Mouse (Mus musculus): ENCODE results near the gene Orm3. TPM values are rescaled to one million over a fixed set of nuclear protein-coding genes. Genes with fewer than 3 reads are reported as not detected.

Gene Orm3
- polyA plus RNA-seq, 1 experiment from 2014 or later, result not detected

GRCm38 (mm10) chr4:63374331-63374730, 18.4 kb downstream of the Orm3 start:
- no peak overlapping the region for H3K4me3 ChIP-seq (replicated peaks)
- H3K27ac ChIP-seq, result no peak overlapping the region
- H3K4me2 ChIP-seq (replicated peaks), result no peak overlapping the region
- H3K36me3 ChIP-seq, result peaks cover 31% of the 10 kb centered on the region
- H3K27me3 ChIP-seq (replicated peaks), result no peaks in the 10 kb centered on the region
- 71% methylated on average over 12 of the region's 12 CpGs for WGBS
- ATAC-seq, result peak; percentile 58
- H3K4me1 ChIP-seq (replicated peaks), result no peaks in the 10 kb centered on the region
- no peak overlapping the region for H3K9ac ChIP-seq
- H3K9me3 ChIP-seq, result no peaks in the 10 kb centered on the region

GRCm38 (mm10) chr4:63375367-63375766, 19.4 kb downstream of the Orm3 start:
- ATAC-seq, result no peak
- H3K9ac ChIP-seq, result no peak overlapping the region
- H3K4me2 ChIP-seq (replicated peaks), result no peak overlapping the region
- H3K36me3 ChIP-seq, result peaks cover 29% of the 10 kb centered on the region
- H3K4me1 ChIP-seq (replicated peaks), result no peaks in the 10 kb centered on the region
- H3K9me3 ChIP-seq, result no peaks in the 10 kb centered on the region
- H3K27me3 ChIP-seq (replicated peaks), result no peaks in the 10 kb centered on the region
- WGBS, result 63% methylated on average over 1 of the region's 1 CpGs
- H3K27ac ChIP-seq, result no peak overlapping the region
- H3K4me3 ChIP-seq (replicated peaks), result no peak overlapping the region

GRCm38 (mm10) chr4:63377483-63377882, 21.5 kb downstream of the Orm3 start:
- Histone ChIP-seq H3K9me3 (no peaks in the 10 kb centered on the region), H3K9ac (no peak overlapping the region), H3K4me1 (replicated peaks) (no peaks in the 10 kb centered on the region), H3K36me3 (peaks cover 38% of the 10 kb centered on the region), H3K4me3 (replicated peaks) (no peak overlapping the region), H3K4me2 (replicated peaks) (no peak overlapping the region), H3K27ac (no peak overlapping the region), H3K27me3 (replicated peaks) (no peaks in the 10 kb centered on the region)
- 69% methylated on average over 7 of the region's 7 CpGs for WGBS
- no peak for ATAC-seq

- WGBS, result 87% methylated on average over 4 of the region's 4 CpGs
- Histone ChIP-seq H3K36me3 (peaks cover 19% of the 10 kb centered on the region), H3K27me3 (replicated peaks) (no peaks in the 10 kb centered on the region), H3K27ac (no peak overlapping the region), H3K4me2 (replicated peaks) (no peak overlapping the region), H3K4me3 (replicated peaks) (no peak overlapping the region), H3K9ac (no peak overlapping the region), H3K9me3 (no peaks in the 10 kb centered on the region), H3K4me1 (replicated peaks) (no peaks in the 10 kb centered on the region)
- no peak for ATAC-seq
These were observed 26.9 kb downstream of the Orm3 start for GRCm38 (mm10) chr4:63382676-63383369.

GRCm38 (mm10) chr4:63383474-63383873, 27.5 kb downstream of the Orm3 start:
- Histone ChIP-seq H3K36me3 (peaks cover 17% of the 10 kb centered on the region), H3K27me3 (replicated peaks) (no peaks in the 10 kb centered on the region), H3K4me1 (replicated peaks) (no peaks in the 10 kb centered on the region), H3K9me3 (no peaks in the 10 kb centered on the region), H3K4me2 (replicated peaks) (no peak overlapping the region), H3K9ac (no peak overlapping the region), H3K4me3 (replicated peaks) (no peak overlapping the region), H3K27ac (no peak overlapping the region)
- ATAC-seq, result no peak
- 81% methylated on average over 12 of the region's 12 CpGs for WGBS

GRCm38 (mm10) chr4:63384262-63384661, 28.3 kb downstream of the Orm3 start:
- WGBS, result 89% methylated on average over 4 of the region's 4 CpGs
- Histone ChIP-seq H3K4me1 (replicated peaks) (no peaks in the 10 kb centered on the region), H3K27me3 (replicated peaks) (no peaks in the 10 kb centered on the region), H3K36me3 (peaks cover 9% of the 10 kb centered on the region), H3K4me3 (replicated peaks) (no peak overlapping the region), H3K9ac (no peak overlapping the region), H3K4me2 (replicated peaks) (no peak overlapping the region), H3K9me3 (no peaks in the 10 kb centered on the region), H3K27ac (no peak overlapping the region)
- no peak for ATAC-seq

GRCm38 (mm10) chr4:63385253-63385652, 29.3 kb downstream of the Orm3 start:
- Histone ChIP-seq H3K36me3 (peaks cover 9% of the 10 kb centered on the region), H3K4me3 (replicated peaks) (no peak overlapping the region), H3K27me3 (replicated peaks) (no peaks in the 10 kb centered on the region), H3K27ac (no peak overlapping the region), H3K4me2 (replicated peaks) (no peak overlapping the region), H3K9ac (no peak overlapping the region), H3K4me1 (replicated peaks) (no peaks in the 10 kb centered on the region), H3K9me3 (no peaks in the 10 kb centered on the region)
- no peak for ATAC-seq
- WGBS, result 88% methylated on average over 3 of the region's 3 CpGs

GRCm38 (mm10) chr4:63385784-63386183, 29.8 kb downstream of the Orm3 start:
- WGBS, result 77% methylated on average over 11 of the region's 11 CpGs
- no peaks in the 10 kb centered on the region for H3K27me3 ChIP-seq (replicated peaks)
- H3K4me2 ChIP-seq (replicated peaks), result no peak overlapping the region
- no peak overlapping the region for H3K27ac ChIP-seq
- no peak for ATAC-seq
- H3K4me3 ChIP-seq (replicated peaks), result no peak overlapping the region
- peaks cover 9% of the 10 kb centered on the region for H3K36me3 ChIP-seq
- 0 out of 2 replicates have a peak, but pooled peaks cover 2% of the 10 kb centered on the region for H3K4me1 ChIP-seq (replicated peaks)
- H3K9me3 ChIP-seq, result no peaks in the 10 kb centered on the region
- H3K9ac ChIP-seq, result no peak overlapping the region

- no peak for ATAC-seq
- Histone ChIP-seq H3K36me3 (no peaks in the 10 kb centered on the region; the same call in 1 of the 2 replicates), H3K9me3 (no peaks in the 10 kb centered on the region), H3K27me3 (replicated peaks) (no peaks in the 10 kb centered on the region), H3K27ac (no peak overlapping the region), H3K4me1 (replicated peaks) (0 out of 2 replicates have a peak, but pooled peaks cover 2% of the 10 kb centered on the region), H3K4me2 (replicated peaks) (no peak overlapping the region), H3K9ac (no peak overlapping the region), H3K4me3 (replicated peaks) (no peak overlapping the region)
- WGBS, result 85% methylated on average over 6 of the region's 6 CpGs
These were observed 32.1 kb downstream of the Orm3 start for GRCm38 (mm10) chr4:63388029-63388428.

- H3K27me3 ChIP-seq (replicated peaks), result no peaks in the 10 kb centered on the region
- no peak overlapping the region for H3K9ac ChIP-seq
- H3K36me3 ChIP-seq, result 0 out of 2 replicates have a peak, but pooled peaks cover 2% of the 10 kb centered on the region
- H3K4me1 ChIP-seq (replicated peaks), result 0 out of 2 replicates have a peak, but pooled peaks cover 2% of the 10 kb centered on the region
- WGBS, result 51% methylated on average over 8 of the region's 8 CpGs
- H3K4me2 ChIP-seq (replicated peaks), result no peak overlapping the region
- ATAC-seq, result no peak
- no peak overlapping the region for H3K4me3 ChIP-seq (replicated peaks)
- H3K27ac ChIP-seq, result no peak overlapping the region
- H3K9me3 ChIP-seq, result no peaks in the 10 kb centered on the region
These were observed 33.3 kb downstream of the Orm3 start for GRCm38 (mm10) chr4:63389121-63389886.

- H3K36me3 ChIP-seq, result peaks cover 6% of the 10 kb centered on the region; the same call in 1 of the 2 replicates
- ATAC-seq, result no peak
These were observed 34.0 kb downstream of the Orm3 start for GRCm38 (mm10) chr4:63389887-63390528.

GRCm38 (mm10) chr4:63391322-63391721, 35.4 kb downstream of the Orm3 start:
- H3K4me1 ChIP-seq (replicated peaks), result 0 out of 2 replicates have a peak, but pooled peaks cover 2% of the 10 kb centered on the region
- H3K4me3 ChIP-seq (replicated peaks), result no peak overlapping the region
- no peak overlapping the region for H3K9ac ChIP-seq
- ATAC-seq, result no peak
- no peak overlapping the region for H3K27ac ChIP-seq
- H3K4me2 ChIP-seq (replicated peaks), result no peak overlapping the region
- H3K9me3 ChIP-seq, result no peaks in the 10 kb centered on the region
- WGBS, result 79% methylated on average over 6 of the region's 6 CpGs
- peaks cover 9% of the 10 kb centered on the region for H3K36me3 ChIP-seq
- no peaks in the 10 kb centered on the region for H3K27me3 ChIP-seq (replicated peaks)

More at GRCm38 (mm10) chr4:63389887-63390528, 34.0 kb downstream of the Orm3 start:
- Histone ChIP-seq H3K4me2 (replicated peaks) (no peak overlapping the region), H3K4me1 (replicated peaks) (0 out of 2 replicates have a peak, but pooled peaks cover 2% of the 10 kb centered on the region), H3K9ac (no peak overlapping the region), H3K27me3 (replicated peaks) (no peaks in the 10 kb centered on the region), H3K27ac (no peak overlapping the region), H3K4me3 (replicated peaks) (no peak overlapping the region), H3K9me3 (no peaks in the 10 kb centered on the region)
- WGBS, result 72% methylated on average over 11 of the region's 11 CpGs
